Mouse (Mus musculus) forebrain, embryonic 10.5 days (tissue): ENCODE measurements around the gene Htra2. TPM values are rescaled to one million over a fixed set of nuclear protein-coding genes. Genes with fewer than 3 reads are reported as not detected.

ENCODE experiments used
- DNase-seq: peaks from one replicate; pipeline ENCODE4 v3.0.0-alpha.2; 2017; ENCODE audit warnings: low spot score; ENCODE audit errors: extremely low spot score
- H3K27ac ChIP-seq: fragments of 300-500 bp; sonication (generic); 2 replicates; pipeline ENCODE4 v1.5.1; 2016; ENCODE audit warnings: mild to moderate bottlenecking
- H3K27me3 ChIP-seq: fragments of 300-500 bp; sonication (generic); 2 replicates; pipeline ENCODE4 v1.6.1; 2016; ENCODE audit warnings: mild to moderate bottlenecking; ENCODE audit not compliant: poor library complexity, severe bottlenecking
- H3K36me3 ChIP-seq: fragments of 300-500 bp; sonication (generic); replicated peaks from 2 replicates; pipeline ENCODE4 v1.6.1; 2016; ENCODE audit warnings: mild to moderate bottlenecking, moderate library complexity
- H3K4me1 ChIP-seq: fragments of 300-500 bp; sonication (generic); 2 replicates; pipeline ENCODE4 v1.6.1; 2016
- H3K4me3 ChIP-seq: fragments of 300-500 bp; sonication (generic); 2 replicates; pipeline ENCODE4 v1.5.1; 2016; ENCODE audit warnings: mild to moderate bottlenecking, moderate library complexity
- H3K9me3 ChIP-seq: fragments of 300-500 bp; sonication (generic); 2 replicates; pipeline ENCODE4 v1.6.1; 2016; ENCODE audit warnings: mild to moderate bottlenecking, moderate library complexity
- WGBS: fragments of 180-500 bp; shearing (Covaris S2); methylation state at CpG from one replicate; pipeline ENCODE4 v1.1.7; 2016; 5-methylcytosine and 5-hydroxymethylcytosine counted together
- polyA plus RNA-seq: library from polyadenylated mRNA; unstranded; fragments of >200 nt; fragmentation: Nextera tagmentation; extraction: Ambion mirVana; gene quantifications from 2 replicates; pipeline ENCODE4 v1.2.1, GENCODE M21; 2016

Gene Htra2
- polyA plus RNA-seq, 1 experiment from 2014 or later = 78.1 TPM

- Histone ChIP-seq H3K9me3 (no peaks in the 10 kb centered on the region), H3K27me3 (peaks cover 100% of the 10 kb centered on the region), H3K4me1 (peaks cover 36% of the 10 kb centered on the region), H3K36me3 (no peaks in the 10 kb centered on the region), H3K4me3 (no peak overlapping the region), H3K27ac (no peak overlapping the region)
- 25% methylated on average over 6 of the region's 6 CpGs for WGBS
- DNase-seq = no peak
Observed at GRCm38 (mm10) chr6:83066441-83066840, 11.4 kb upstream of the Htra2 start.

DNA sequence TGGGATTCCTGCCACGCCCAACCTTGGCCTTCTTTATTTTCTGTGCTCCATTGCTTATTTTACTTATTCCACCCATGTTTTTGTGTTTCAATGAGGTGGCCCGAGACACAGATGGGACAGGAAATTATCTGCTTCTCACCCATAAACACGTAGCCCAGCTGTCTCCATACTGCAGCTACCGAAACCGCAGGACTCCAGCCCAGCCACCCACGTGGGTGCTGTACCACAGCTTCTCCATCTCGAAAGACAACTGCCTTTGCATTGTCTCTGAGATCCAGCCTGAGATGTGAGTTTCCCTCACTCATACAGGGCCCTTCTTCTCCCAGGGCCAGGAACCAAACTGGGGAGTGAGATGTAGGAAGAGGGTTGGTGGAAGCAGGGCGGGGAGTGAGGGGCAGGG lies 10.9 kb upstream of the Htra2 start:
- WGBS = 37% methylated on average over 8 of the region's 8 CpGs
- H3K4me1 ChIP-seq = peaks cover 32% of the 10 kb centered on the region

DNA sequence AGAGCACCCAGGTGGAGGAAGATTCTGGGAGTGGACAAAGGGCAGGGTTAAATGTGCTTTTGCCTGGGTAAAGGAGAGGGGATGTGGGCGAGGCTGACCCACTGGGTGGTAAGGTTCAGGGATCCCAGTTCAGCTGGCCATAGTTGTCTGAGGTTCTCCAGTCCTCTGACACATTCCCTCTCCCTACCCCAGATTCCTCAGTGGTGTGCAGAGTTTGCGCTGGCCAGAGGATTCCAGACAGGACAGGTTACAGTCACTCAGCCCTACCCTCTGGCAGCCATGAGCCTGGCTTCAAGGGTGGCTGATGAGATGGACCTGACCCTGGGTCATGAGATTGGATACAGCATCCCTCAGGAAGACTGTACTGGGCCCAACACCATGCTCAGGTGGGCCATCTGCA lies 3.7 kb upstream of the Htra2 start:
- 86% methylated on average over 2 of the region's 2 CpGs for WGBS
- H3K9me3 ChIP-seq = no peaks in the 10 kb centered on the region
- H3K4me1 ChIP-seq = peaks cover 17% of the 10 kb centered on the region
- H3K4me3 ChIP-seq = no peak overlapping the region
- peaks cover 31% of the 10 kb centered on the region for H3K36me3 ChIP-seq
- DNase-seq = no peak
- H3K27me3 ChIP-seq = peaks cover 54% of the 10 kb centered on the region
- H3K27ac ChIP-seq = no peak overlapping the region

More for the DNA sequence above, 10.9 kb upstream of the Htra2 start:
- Histone ChIP-seq H3K36me3 (no peaks in the 10 kb centered on the region), H3K9me3 (no peaks in the 10 kb centered on the region), H3K27ac (no peak overlapping the region), H3K4me3 (no peak overlapping the region), H3K27me3 (peaks cover 100% of the 10 kb centered on the region)
- no peak for DNase-seq

DNA sequence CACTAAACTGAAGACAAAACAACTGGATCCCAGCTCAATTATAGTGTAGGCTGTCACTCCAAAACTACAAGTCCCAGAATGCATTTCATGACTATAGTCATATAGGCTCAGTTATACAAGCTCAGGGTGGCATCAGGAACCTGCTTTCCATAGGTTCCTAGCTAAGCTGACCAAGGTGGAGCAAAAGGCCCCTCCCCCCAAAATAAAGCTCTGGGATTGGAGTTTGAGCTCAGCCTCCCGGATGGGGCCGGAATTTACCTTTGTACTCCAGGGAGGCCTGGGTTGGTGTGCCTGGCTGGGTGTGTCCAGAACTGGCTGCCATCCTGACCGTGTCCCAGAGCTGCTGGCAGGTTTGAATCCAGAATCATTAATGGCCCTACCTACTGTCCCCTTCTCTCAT lies 2.7 kb upstream of the Htra2 start, which contains the start of gene Dqx1:
Gene Dqx1 (plus strand): TSS at position 55 of the 400 bp plus-strand sequence.
- DNase-seq = no peak

DNA sequence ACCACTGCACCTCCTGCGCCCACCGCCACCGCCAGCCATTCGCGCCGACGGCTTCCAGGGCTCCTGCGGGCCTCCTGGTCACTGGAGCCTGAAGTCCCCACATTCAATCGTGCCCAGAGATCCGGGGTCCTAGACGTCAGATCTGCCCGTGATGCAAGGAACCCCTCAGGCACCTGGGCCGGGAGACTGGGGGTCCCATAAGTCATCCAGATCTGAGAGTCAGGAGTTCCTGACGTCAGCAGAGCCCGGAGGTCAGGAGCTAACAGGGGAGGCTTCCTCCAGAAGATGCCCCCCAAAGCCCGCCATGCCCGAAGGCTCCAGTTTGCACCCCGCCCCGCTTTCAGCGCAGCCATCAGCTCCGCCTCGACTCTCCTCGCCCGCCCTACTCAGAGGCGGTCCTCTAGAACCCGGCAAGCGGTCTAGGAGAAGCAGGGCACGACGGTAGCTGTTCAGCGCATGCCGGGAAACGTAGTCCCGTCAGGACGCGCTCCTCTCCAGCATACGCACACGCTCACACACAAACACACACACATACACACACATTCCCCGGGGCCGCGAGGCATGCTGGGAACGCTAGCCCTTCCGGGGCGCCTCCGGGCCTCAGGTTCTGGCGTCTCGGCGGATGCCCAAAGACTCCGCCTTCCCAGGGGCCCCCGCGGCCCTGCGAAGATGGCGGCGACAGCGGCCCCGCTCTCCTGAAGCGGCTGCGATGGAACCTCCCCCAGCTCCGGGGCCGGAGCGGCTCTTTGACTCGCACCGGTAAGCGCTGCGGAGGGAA lies 810 bp downstream of the Htra2 start, which contains the start of gene Aup1:
Gene Aup1 (plus strand): TSS at position 448 of the 778 bp plus-strand sequence.
- Histone ChIP-seq H3K27me3 (0 out of 2 replicates have a peak, but pooled peaks cover 9% of the 10 kb centered on the region), H3K27ac (peak within 1 kb of the TSS; percentile 93), H3K36me3 (peaks cover 62% of the 10 kb centered on the region), H3K4me1 (peaks cover 36% of the 10 kb centered on the region), H3K9me3 (no peaks in the 10 kb centered on the region), H3K4me3 (peak within 1 kb of the TSS; percentile 97)
- WGBS = under 1% methylated on average over 64 of the region's 64 CpGs
- peak; percentile 99 for DNase-seq

More for the DNA sequence above, 2.7 kb upstream of the Htra2 start, which contains the start of gene Dqx1:
- no peak within 1 kb of the TSS for H3K27ac ChIP-seq
- peaks cover 31% of the 10 kb centered on the region for H3K36me3 ChIP-seq
- peaks cover 27% of the 10 kb centered on the region for H3K4me1 ChIP-seq
- peaks cover 45% of the 10 kb centered on the region for H3K27me3 ChIP-seq
- WGBS = 47% methylated on average over 3 of the region's 3 CpGs
- no peaks in the 10 kb centered on the region for H3K9me3 ChIP-seq
- H3K4me3 ChIP-seq = no peak within 1 kb of the TSS

GRCm38 (mm10) chr6:83053136-83053960 lies 1.7 kb downstream of the Htra2 start:
- WGBS = 3% methylated on average over 26 of the region's 26 CpGs
- peak; percentile 62 for DNase-seq
- H3K27ac ChIP-seq = peak overlapping the region; percentile 93
- no peaks in the 10 kb centered on the region for H3K9me3 ChIP-seq
- H3K4me1 ChIP-seq = peaks cover 36% of the 10 kb centered on the region
- peaks cover 58% of the 10 kb centered on the region for H3K36me3 ChIP-seq
- H3K4me3 ChIP-seq = peak overlapping the region; percentile 97
- H3K27me3 ChIP-seq = 0 out of 2 replicates have a peak, but pooled peaks cover under 1% of the 10 kb centered on the region

DNA sequence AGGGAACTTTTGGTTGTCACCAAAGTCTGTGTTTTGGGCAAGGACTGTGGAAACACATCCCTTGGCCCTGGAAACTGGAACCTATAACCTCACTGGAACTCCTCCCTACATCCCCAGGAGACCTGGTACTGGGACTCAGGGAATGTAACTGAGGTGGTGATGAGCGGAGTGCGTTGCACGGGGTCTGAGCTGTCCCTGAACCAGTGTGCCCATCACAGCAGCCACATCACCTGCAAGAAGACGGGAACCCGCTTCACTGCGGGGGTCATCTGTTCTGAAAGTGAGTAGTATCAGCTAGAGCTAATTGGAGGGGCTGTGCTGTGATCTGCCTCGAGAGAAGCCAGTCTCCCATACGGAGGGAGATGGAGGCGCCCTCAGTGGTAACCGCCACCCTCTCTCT lies 5.7 kb downstream of the Htra2 start:
- DNase-seq = no peak
- Histone ChIP-seq H3K4me1 (peaks cover 25% of the 10 kb centered on the region), H3K36me3 (peaks cover 31% of the 10 kb centered on the region), H3K9me3 (no peaks in the 10 kb centered on the region), H3K27ac (no peak overlapping the region), H3K4me3 (no peak overlapping the region), H3K27me3 (no peaks in the 10 kb centered on the region)
- 78% methylated on average over 10 of the region's 10 CpGs for WGBS

- no peaks in the 10 kb centered on the region for H3K9me3 ChIP-seq
- no peak for DNase-seq
- 86% methylated on average over 9 of the region's 9 CpGs for WGBS
- peaks cover 1% of the 10 kb centered on the region; the same call in 1 of the 2 replicates for H3K36me3 ChIP-seq
- peaks cover 16% of the 10 kb centered on the region for H3K4me1 ChIP-seq
- peaks cover 5% of the 10 kb centered on the region for H3K27me3 ChIP-seq
- H3K27ac ChIP-seq = no peak overlapping the region
- H3K4me3 ChIP-seq = no peak overlapping the region
Observed at GRCm38 (mm10) chr6:83044742-83045141, 10.3 kb downstream of the Htra2 start.

GRCm38 (mm10) chr6:83043993-83044392 lies 11.1 kb downstream of the Htra2 start:
- H3K36me3 ChIP-seq = no peaks in the 10 kb centered on the region
- no peak overlapping the region for H3K4me3 ChIP-seq
- no peaks in the 10 kb centered on the region for H3K9me3 ChIP-seq
- peaks cover 17% of the 10 kb centered on the region for H3K4me1 ChIP-seq
- H3K27me3 ChIP-seq = peaks cover 5% of the 10 kb centered on the region
- H3K27ac ChIP-seq = no peak overlapping the region
- no peak for DNase-seq
- WGBS = 91% methylated on average over 5 of the region's 5 CpGs

GRCm38 (mm10) chr6:83043561-83043960 lies 11.5 kb downstream of the Htra2 start:
- no peak for DNase-seq
- H3K9me3 ChIP-seq = no peaks in the 10 kb centered on the region
- H3K27me3 ChIP-seq = peaks cover 5% of the 10 kb centered on the region
- no peaks in the 10 kb centered on the region for H3K36me3 ChIP-seq
- H3K4me1 ChIP-seq = peaks cover 21% of the 10 kb centered on the region
- WGBS = 70% methylated on average over 6 of the region's 6 CpGs
- no peak overlapping the region for H3K27ac ChIP-seq
- no peak overlapping the region for H3K4me3 ChIP-seq

DNA sequence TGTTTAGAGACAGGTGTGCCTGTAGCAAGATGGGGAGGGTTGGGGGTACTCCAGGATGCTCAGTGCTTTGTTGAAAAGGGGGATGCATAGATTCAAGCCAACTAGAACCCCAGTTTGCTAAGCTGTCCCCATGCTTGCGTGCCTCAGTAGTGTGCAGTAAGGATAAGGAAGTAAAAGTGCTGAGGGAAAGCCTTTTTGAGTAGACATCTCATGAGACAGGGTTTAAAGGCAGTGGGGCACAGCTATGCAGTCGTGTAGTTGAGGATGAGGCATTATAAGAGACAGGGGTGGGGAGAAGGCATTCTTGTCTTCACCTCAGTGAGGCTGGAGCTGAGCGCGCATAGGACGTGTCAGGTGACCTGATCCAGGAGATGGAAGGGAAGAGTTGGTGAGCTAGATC lies 14.5 kb downstream of the Htra2 start:
- Histone ChIP-seq H3K4me3 (no peak overlapping the region), H3K36me3 (no peaks in the 10 kb centered on the region), H3K4me1 (peaks cover 29% of the 10 kb centered on the region), H3K27ac (no peak overlapping the region), H3K27me3 (peaks cover 32% of the 10 kb centered on the region), H3K9me3 (no peaks in the 10 kb centered on the region)
- 78% methylated on average over 5 of the region's 5 CpGs for WGBS
- no peak for DNase-seq

GRCm38 (mm10) chr6:83038496-83039012 lies 16.5 kb downstream of the Htra2 start:
- H3K9me3 ChIP-seq = no peaks in the 10 kb centered on the region
- peak; percentile 92 for DNase-seq
- peaks cover 53% of the 10 kb centered on the region for H3K27me3 ChIP-seq
- 9% methylated on average over 24 of the region's 24 CpGs for WGBS
- H3K36me3 ChIP-seq = no peaks in the 10 kb centered on the region
- peak overlapping the region; percentile 40 for H3K4me3 ChIP-seq
- peaks cover 37% of the 10 kb centered on the region for H3K4me1 ChIP-seq
- H3K27ac ChIP-seq = peak overlapping the region; percentile 67
